Mouse (Mus musculus): ENCODE data around the gene Rhov.

Rhov gene

GRCm38 (mm10) chr2:119270643-119271331 lies at the start of gene Rhov:
TSS of gene Rhov (minus strand) at chr2:119271272.
- peak in 1 of 2 experiments; percentile 53 for DNase-seq (ENCODE audit: low spot score in 2 of 2)

GRCm38 (mm10) chr2:119320571-119320970 lies 49.5 kb upstream of the Rhov start:
- no peak for DNase-seq (ENCODE audit: low spot score in 2 of 2)

- no peak for DNase-seq (ENCODE audit: low spot score in 2 of 2)
Measured at GRCm38 (mm10) chr2:119318043-119318710, 47.1 kb upstream of the Rhov start.

GRCm38 (mm10) chr2:119314742-119315310 lies 43.8 kb upstream of the Rhov start:
- DNase-seq (ENCODE audit: low spot score in 2 of 2), result no peak

GRCm38 (mm10) chr2:119313780-119314479 lies 42.9 kb upstream of the Rhov start:
- DNase-seq (ENCODE audit: low spot score in 2 of 2), result no peak

GRCm38 (mm10) chr2:119312380-119312958 lies 41.4 kb upstream of the Rhov start:
- no peak for DNase-seq (ENCODE audit: low spot score in 2 of 2)

- no peak for DNase-seq (ENCODE audit: low spot score in 2 of 2)
Measured at GRCm38 (mm10) chr2:119311544-119311943, 40.5 kb upstream of the Rhov start.

GRCm38 (mm10) chr2:119304798-119305208 lies 33.7 kb upstream of the Rhov start:
- no peak for DNase-seq (ENCODE audit: low spot score in 2 of 2)

GRCm38 (mm10) chr2:119304391-119304790 lies 33.3 kb upstream of the Rhov start:
- no peak for DNase-seq (ENCODE audit: low spot score in 2 of 2)

GRCm38 (mm10) chr2:119302876-119303275 lies 31.8 kb upstream of the Rhov start:
- DNase-seq (ENCODE audit: low spot score in 2 of 2), result no peak

GRCm38 (mm10) chr2:119300819-119301493 lies 29.9 kb upstream of the Rhov start:
- peak in 1 of 2 experiments; percentile 33 for DNase-seq (ENCODE audit: low spot score in 2 of 2)

GRCm38 (mm10) chr2:119299981-119300818 lies 29.1 kb upstream of the Rhov start:
- peak in 1 of 2 experiments; percentile 55 for DNase-seq (ENCODE audit: low spot score in 2 of 2)

GRCm38 (mm10) chr2:119298839-119299238 lies 27.8 kb upstream of the Rhov start:
- DNase-seq (ENCODE audit: low spot score in 2 of 2), result no peak

- DNase-seq (ENCODE audit: low spot score in 2 of 2), result peak in 1 of 2 experiments; percentile 52
Measured at GRCm38 (mm10) chr2:119298330-119298729, 27.3 kb upstream of the Rhov start.

- DNase-seq (ENCODE audit: low spot score in 2 of 2), result no peak
Measured at GRCm38 (mm10) chr2:119297506-119297905, 26.4 kb upstream of the Rhov start.

GRCm38 (mm10) chr2:119296756-119297155 lies 25.7 kb upstream of the Rhov start:
- no peak for DNase-seq (ENCODE audit: low spot score in 2 of 2)

GRCm38 (mm10) chr2:119294411-119294810 lies 23.3 kb upstream of the Rhov start:
- no peak for DNase-seq (ENCODE audit: low spot score in 2 of 2)

GRCm38 (mm10) chr2:119293776-119294390 lies 22.8 kb upstream of the Rhov start:
- no peak for DNase-seq (ENCODE audit: low spot score in 2 of 2)

GRCm38 (mm10) chr2:119293311-119293710 lies 22.2 kb upstream of the Rhov start:
- DNase-seq (ENCODE audit: low spot score in 2 of 2), result no peak

GRCm38 (mm10) chr2:119292852-119293251 lies 21.8 kb upstream of the Rhov start:
- no peak for DNase-seq (ENCODE audit: low spot score in 2 of 2)
